Mouse (Mus musculus): ENCODE measurements around the gene Eif5b. TPM values are rescaled to one million over a fixed set of nuclear protein-coding genes. Genes with fewer than 3 reads are reported as not detected.

Gene Eif5b
- 56.2 and 63.2 TPM in 2 replicates for polyA plus RNA-seq (2011; ENCODE audit: insufficient read length, low read depth, missing spikeins)

GRCm38 (mm10) chr1:37997867-37998266 is at the start of gene Eif5b, which contains the start of gene Txndc9:
TSS of gene Eif5b (plus strand) at chr1:37998010.
TSS of gene Txndc9 (minus strand) at chr1:37997893.
- peak within 1 kb of the TSS; percentile 88 for H3K27ac ChIP-seq (ENCODE audit: insufficient read depth, low read length)
- peak within 1 kb of the TSS; percentile 98 for H3K4me3 ChIP-seq (ENCODE audit: insufficient read depth, low read length)
- peaks cover 2% of the 10 kb centered on the region for H3K4me1 ChIP-seq (ENCODE audit: control insufficient read depth, insufficient read depth, low read length)
- TF ChIP-seq POLR2A (IDR thresholded peaks at IDR 0.05; ENCODE audit: low read depth, low read length) (peak; percentile 90), CTCF (IDR thresholded peaks at IDR 0.05; ENCODE audit: borderline replicate concordance, insufficient read depth, low read length) (0 out of 2 replicates have a peak, but pooled peaks have one; percentile 9)

DNA sequence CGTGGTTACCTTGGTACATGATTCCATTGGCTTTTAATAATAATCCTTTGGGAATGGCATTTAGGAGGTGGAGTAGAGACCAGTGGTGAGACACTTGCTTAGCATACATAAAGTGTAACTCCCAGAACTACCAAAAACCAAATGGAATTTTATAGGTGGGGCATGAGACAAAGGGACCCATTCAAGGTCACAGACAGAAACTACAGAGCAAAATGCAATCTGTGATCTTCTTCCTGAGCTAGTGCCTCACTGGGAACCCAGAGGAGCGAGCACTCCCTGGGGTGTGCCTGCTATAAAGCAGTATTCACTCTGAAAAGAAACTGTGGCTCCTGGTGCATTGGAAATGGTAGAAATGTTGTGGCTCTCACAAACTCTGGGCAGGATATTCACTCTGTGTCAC is 48.9 kb upstream of the Eif5b start:
- no peak overlapping the region for H3K4me3 ChIP-seq (ENCODE audit: insufficient read depth, low read length)
- H3K4me1 ChIP-seq (ENCODE audit: control insufficient read depth, insufficient read depth, low read length) = no peaks in the 10 kb centered on the region
- no peak for TF ChIP-seq POLR2A (IDR thresholded peaks at IDR 0.05; ENCODE audit: low read depth, low read length)
- TF ChIP-seq CTCF (IDR thresholded peaks at IDR 0.05; ENCODE audit: borderline replicate concordance, insufficient read depth, low read length) = no peak
- H3K27ac ChIP-seq (ENCODE audit: insufficient read depth, low read length) = no peak overlapping the region

- no peak overlapping the region for H3K27ac ChIP-seq (ENCODE audit: insufficient read depth, low read length)
- H3K4me3 ChIP-seq (ENCODE audit: insufficient read depth, low read length) = no peak overlapping the region
- TF ChIP-seq CTCF (IDR thresholded peaks at IDR 0.05; ENCODE audit: borderline replicate concordance, insufficient read depth, low read length) = no peak
- no peak for TF ChIP-seq POLR2A (IDR thresholded peaks at IDR 0.05; ENCODE audit: low read depth, low read length)
- H3K4me1 ChIP-seq (ENCODE audit: control insufficient read depth, insufficient read depth, low read length) = no peaks in the 10 kb centered on the region
Measured at GRCm38 (mm10) chr1:37954786-37955185, 43.0 kb upstream of the Eif5b start.

DNA sequence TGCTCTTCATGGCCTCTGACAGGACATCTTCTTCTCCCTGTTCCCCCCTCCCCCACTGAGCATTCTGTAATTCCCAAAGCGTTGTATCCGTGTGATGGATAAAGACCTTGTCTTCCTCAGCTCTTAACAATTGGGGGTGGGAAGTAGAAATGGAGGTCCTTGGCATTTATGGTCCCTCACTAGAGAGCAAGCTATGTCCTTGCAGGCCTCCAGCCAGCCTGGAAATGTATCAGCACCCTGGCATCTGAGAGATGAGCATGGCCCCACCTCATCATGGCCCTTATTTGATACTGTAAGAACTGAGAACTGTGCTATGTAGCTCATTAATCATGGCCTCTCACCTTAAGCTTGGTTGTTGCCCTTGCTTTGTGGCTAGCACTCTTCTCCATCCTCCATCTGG is 42.6 kb upstream of the Eif5b start:
- H3K4me1 ChIP-seq (ENCODE audit: control insufficient read depth, insufficient read depth, low read length) = no peaks in the 10 kb centered on the region
- no peak overlapping the region for H3K27ac ChIP-seq (ENCODE audit: insufficient read depth, low read length)
- no peak overlapping the region for H3K4me3 ChIP-seq (ENCODE audit: insufficient read depth, low read length)
- TF ChIP-seq POLR2A (IDR thresholded peaks at IDR 0.05; ENCODE audit: low read depth, low read length) (no peak), CTCF (IDR thresholded peaks at IDR 0.05; ENCODE audit: borderline replicate concordance, insufficient read depth, low read length) (no peak)

DNA sequence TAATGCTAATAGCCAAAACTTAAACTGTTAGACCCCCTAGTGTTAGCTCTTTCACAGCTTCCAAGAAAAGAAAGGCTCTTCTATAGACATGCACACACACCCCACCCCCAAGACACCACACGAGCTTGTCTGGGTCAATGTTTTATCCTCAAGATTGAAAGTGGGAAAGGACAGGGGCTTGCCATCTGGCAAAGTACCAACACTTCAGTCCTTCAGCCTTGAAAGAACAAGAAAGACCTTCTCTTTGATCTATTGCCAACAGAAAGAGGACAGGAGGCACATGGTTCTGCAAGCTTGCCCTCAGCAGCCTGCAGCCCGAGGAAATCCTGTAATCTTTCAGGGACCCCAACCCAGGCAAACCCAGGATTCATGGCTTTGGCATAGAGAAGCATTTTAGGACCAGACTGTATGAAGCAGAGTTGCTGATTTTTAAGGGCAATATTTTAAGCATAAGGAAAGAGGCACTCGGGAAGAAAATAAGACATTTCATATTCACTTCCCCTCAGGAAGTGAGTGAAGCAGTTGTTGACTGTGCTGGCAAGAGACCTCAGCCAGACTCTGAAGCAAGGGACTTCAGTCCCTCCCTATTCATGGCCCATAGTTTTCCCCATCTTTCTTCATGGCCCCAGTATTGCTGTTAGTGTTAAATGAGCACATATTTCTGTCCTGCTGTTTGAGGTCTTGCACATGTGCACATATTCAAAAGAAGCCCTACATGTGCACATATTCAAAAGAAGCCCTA is 40.9 kb upstream of the Eif5b start:
- Histone ChIP-seq H3K4me1 (ENCODE audit: control insufficient read depth, insufficient read depth, low read length) (no peaks in the 10 kb centered on the region), H3K4me3 (ENCODE audit: insufficient read depth, low read length) (no peak overlapping the region), H3K27ac (ENCODE audit: insufficient read depth, low read length) (no peak overlapping the region)
- no peak for TF ChIP-seq POLR2A (IDR thresholded peaks at IDR 0.05; ENCODE audit: low read depth, low read length)
- no peak for TF ChIP-seq CTCF (IDR thresholded peaks at IDR 0.05; ENCODE audit: borderline replicate concordance, insufficient read depth, low read length)

GRCm38 (mm10) chr1:37957659-37958058 is 40.2 kb upstream of the Eif5b start, which contains the start of gene Lyg1:
TSS of gene Lyg1 (minus strand) at chr1:37957759.
- no peaks in the 10 kb centered on the region for H3K4me1 ChIP-seq (ENCODE audit: control insufficient read depth, insufficient read depth, low read length)
- TF ChIP-seq CTCF (IDR thresholded peaks at IDR 0.05; ENCODE audit: borderline replicate concordance, insufficient read depth, low read length) (no peak), POLR2A (IDR thresholded peaks at IDR 0.05; ENCODE audit: low read depth, low read length) (no peak)
- no peak within 1 kb of the TSS for H3K27ac ChIP-seq (ENCODE audit: insufficient read depth, low read length)
- no peak within 1 kb of the TSS for H3K4me3 ChIP-seq (ENCODE audit: insufficient read depth, low read length)

DNA sequence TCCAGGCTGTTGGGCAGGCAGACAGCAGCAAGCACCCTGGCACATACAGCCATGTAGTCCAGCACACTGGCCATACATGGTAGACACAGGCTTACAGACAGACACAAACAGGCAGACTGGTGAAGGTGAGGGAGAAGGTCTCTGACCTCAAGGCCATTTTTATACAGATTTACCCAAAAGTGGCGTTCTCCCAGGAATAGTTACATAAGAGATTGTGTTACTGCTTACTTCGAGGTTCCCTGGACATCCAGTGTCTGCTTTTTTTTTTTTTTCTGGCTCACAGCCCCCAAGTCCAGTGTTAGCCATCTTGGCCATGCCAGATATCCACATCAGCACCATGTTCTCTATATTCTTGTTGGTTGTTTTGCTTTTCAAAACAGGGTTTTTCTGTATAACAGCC is 39.3 kb upstream of the Eif5b start:
- no peaks in the 10 kb centered on the region for H3K4me1 ChIP-seq (ENCODE audit: control insufficient read depth, insufficient read depth, low read length)
- H3K27ac ChIP-seq (ENCODE audit: insufficient read depth, low read length) = no peak overlapping the region
- TF ChIP-seq POLR2A (IDR thresholded peaks at IDR 0.05; ENCODE audit: low read depth, low read length) (no peak), CTCF (IDR thresholded peaks at IDR 0.05; ENCODE audit: borderline replicate concordance, insufficient read depth, low read length) (no peak)
- no peak overlapping the region for H3K4me3 ChIP-seq (ENCODE audit: insufficient read depth, low read length)

- no peak overlapping the region for H3K4me3 ChIP-seq (ENCODE audit: insufficient read depth, low read length)
Measured at GRCm38 (mm10) chr1:37959486-37959885, 38.3 kb upstream of the Eif5b start.

GRCm38 (mm10) chr1:37965571-37965970 is 32.2 kb upstream of the Eif5b start:
- no peak overlapping the region for H3K27ac ChIP-seq (ENCODE audit: insufficient read depth, low read length)
- H3K4me3 ChIP-seq (ENCODE audit: insufficient read depth, low read length) = no peak overlapping the region
- TF ChIP-seq POLR2A (IDR thresholded peaks at IDR 0.05; ENCODE audit: low read depth, low read length) (no peak), CTCF (IDR thresholded peaks at IDR 0.05; ENCODE audit: borderline replicate concordance, insufficient read depth, low read length) (no peak)
- H3K4me1 ChIP-seq (ENCODE audit: control insufficient read depth, insufficient read depth, low read length) = no peaks in the 10 kb centered on the region

More at GRCm38 (mm10) chr1:37959486-37959885, 38.3 kb upstream of the Eif5b start:
- Histone ChIP-seq H3K27ac (ENCODE audit: insufficient read depth, low read length) (no peak overlapping the region), H3K4me1 (ENCODE audit: control insufficient read depth, insufficient read depth, low read length) (no peaks in the 10 kb centered on the region)
- TF ChIP-seq CTCF (IDR thresholded peaks at IDR 0.05; ENCODE audit: borderline replicate concordance, insufficient read depth, low read length) = no peak
- TF ChIP-seq POLR2A (IDR thresholded peaks at IDR 0.05; ENCODE audit: low read depth, low read length) = no peak

- TF ChIP-seq POLR2A (IDR thresholded peaks at IDR 0.05; ENCODE audit: low read depth, low read length) (no peak), CTCF (IDR thresholded peaks at IDR 0.05; ENCODE audit: borderline replicate concordance, insufficient read depth, low read length) (no peak)
- H3K4me3 ChIP-seq (ENCODE audit: insufficient read depth, low read length) = no peak overlapping the region
- H3K4me1 ChIP-seq (ENCODE audit: control insufficient read depth, insufficient read depth, low read length) = no peaks in the 10 kb centered on the region
Measured at GRCm38 (mm10) chr1:37968746-37969145, 29.1 kb upstream of the Eif5b start.

More at GRCm38 (mm10) chr1:37968746-37969145, 29.1 kb upstream of the Eif5b start:
- H3K27ac ChIP-seq (ENCODE audit: insufficient read depth, low read length) = no peak overlapping the region

Data from embryonic fibroblast, embryonic 13.5 days (primary cell).